Mouse (Mus musculus) CD4-positive, CD25-positive, alpha-beta regulatory T cell (primary cell): Measurements from ENCODE around the gene Pomgnt1. TPM values are rescaled to one million over a fixed set of nuclear protein-coding genes. Genes with fewer than 3 reads are reported as not detected.

Experiments used
- polyA plus RNA-seq: library from polyadenylated mRNA; unstranded; fragments of 100-300 nt; shearing (Covaris generic); gene quantifications from one replicate; pipeline ENCODE4 v1.2.1, GENCODE M21; 2017

The Pomgnt1 gene
- 53.9 TPM for polyA plus RNA-seq

DNA sequence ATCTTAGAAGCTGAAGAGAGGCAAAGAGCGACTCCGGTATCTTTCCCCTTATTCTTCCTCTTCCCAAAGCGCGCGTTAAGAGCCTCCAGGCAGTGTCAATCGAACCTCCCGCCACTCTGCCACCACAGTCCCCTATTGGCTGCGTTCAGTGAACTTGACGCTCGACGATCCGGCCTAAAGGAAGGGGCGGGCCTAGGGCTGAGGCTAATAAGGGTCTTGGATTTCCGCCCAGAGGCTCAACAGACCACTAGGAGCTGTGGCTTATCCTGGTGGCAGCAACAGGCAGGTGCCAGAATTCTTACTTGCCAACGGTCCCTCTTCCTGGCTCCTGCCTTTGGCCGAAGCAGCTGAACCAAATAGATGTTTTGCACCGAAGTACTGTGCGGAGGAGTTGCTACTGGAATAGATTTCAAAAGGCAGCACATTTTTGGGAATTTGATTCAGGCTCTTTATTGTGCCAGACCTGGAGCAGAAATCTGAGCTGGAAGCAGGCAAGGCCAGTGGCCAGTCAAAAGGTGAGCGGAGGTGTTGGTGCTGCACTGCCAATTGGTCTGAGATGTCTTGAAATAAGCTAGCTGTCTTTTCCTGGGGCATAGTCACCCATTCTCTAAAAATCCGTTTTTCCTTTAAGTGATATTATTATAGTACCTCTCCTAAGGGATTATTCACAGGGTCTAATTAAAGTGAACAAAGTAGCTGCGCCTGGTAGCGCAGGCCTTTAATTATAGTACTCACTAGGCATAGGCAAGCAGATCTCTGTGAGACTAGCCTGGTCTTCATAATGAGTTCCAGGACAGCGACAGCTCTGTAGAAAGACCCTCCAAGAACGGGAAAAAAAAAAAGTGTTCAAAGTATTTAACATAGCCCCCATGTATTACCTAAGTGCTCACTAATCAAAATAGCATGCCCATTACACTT, at the start of gene Pomgnt1, which contains the start of gene Rad54l:
Gene Pomgnt1 (plus strand): TSS at position 239 of the 918 bp plus-strand sequence.
Gene Rad54l (minus strand): TSS at position 89 of the 918 bp plus-strand sequence.

DNA sequence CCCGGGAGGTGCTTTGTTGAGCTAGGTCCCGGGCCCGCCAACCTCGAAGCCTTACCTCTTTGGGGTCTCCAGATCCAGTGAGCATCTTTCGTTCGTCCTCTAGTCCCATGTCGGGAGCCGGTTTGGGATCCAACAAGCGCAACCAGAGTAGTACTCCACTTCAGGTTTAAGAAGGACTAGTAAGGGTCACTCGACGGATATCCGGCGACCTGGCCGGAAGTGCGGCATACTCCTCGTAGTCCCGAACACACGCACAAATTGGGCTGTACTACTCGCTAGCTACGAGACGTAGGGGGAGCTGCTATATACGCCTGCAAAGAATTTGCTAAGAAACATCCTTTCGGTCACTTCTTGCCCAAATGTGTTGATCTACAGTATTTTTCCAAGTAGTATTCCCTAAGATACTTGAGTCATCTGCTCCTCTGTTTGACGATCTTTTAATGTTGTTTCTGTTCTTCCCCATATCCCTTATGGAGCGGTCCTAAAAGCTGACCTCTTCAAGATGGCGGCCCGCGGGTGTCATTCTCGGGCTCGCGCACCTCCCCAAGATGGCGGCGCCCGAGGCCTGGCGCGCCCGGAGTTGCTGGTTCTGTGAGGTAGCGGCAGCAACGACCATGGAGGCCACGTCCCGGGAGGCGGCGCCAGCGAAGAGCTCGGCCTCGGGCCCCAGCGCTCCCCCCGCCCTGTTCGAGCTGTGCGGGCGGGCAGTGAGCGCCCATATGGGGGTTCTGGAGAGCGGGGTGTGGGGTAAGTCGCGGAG, 48.6 kb upstream of the Pomgnt1 start, which contains the start of the genes Uqcrh and Lrrc41:
Gene Uqcrh (minus strand): TSS at position 211 of the 760 bp plus-strand sequence.
Gene Lrrc41 (plus strand): TSS at position 409 of the 760 bp plus-strand sequence.

DNA sequence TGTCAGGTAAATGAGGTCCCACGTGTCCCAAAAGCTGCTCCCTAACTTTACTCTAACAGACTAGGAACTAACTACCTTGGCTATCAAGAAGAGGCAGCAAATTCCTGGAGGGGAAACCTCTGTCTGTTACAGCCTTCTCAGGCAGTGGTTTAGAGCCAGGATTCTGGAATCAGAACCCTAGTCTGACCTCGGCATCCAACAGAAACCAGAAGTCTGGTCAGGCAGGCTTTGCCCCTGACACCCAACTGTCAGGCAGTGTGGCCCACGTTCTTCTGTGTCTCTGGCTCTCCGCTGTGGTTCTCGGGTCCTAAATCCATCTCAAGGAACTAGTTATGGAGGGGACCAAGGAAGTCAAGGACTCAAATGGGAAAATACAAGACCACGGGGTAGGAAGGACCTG, 27.6 kb downstream of the Pomgnt1 start, which contains the start of gene Lurap1:
Gene Lurap1 (minus strand): TSS at position 101 of the 400 bp plus-strand sequence.

GRCm38 (mm10) chr4:116167404-116167803, 43.8 kb downstream of the Pomgnt1 start, which contains the start of gene Tspan1:
Gene Tspan1, minus strand, starts transcription at chr4:116167601.

GRCm38 (mm10) chr4:116173072-116173471, 49.4 kb downstream of the Pomgnt1 start, which contains the start of the genes 1700042G07Rik and Gm49337:
Gene 1700042G07Rik, plus strand, starts transcription at chr4:116173372.
Gene Gm49337, plus strand, starts transcription at chr4:116173384.

Other genes with a start within 250 kb of the Pomgnt1 start
- not detected for gene Kncn, start 239.4 kb upstream of the Pomgnt1 start, polyA plus RNA-seq
- gene 6430628N08Rik, start 233.2 kb upstream of the Pomgnt1 start, polyA plus RNA-seq = not detected
- not detected for gene Dmbx1, start 183.9 kb upstream of the Pomgnt1 start, polyA plus RNA-seq
- gene Faah, start 105.9 kb upstream of the Pomgnt1 start, polyA plus RNA-seq = 130 TPM
- 34.9 TPM for gene Nsun4, start 70.0 kb upstream of the Pomgnt1 start, polyA plus RNA-seq
- gene Uqcrh, start 48.8 kb upstream of the Pomgnt1 start, polyA plus RNA-seq = 446 TPM
- 40.3 TPM for gene Lrrc41, start 48.6 kb upstream of the Pomgnt1 start, polyA plus RNA-seq
- gene Rad54l, start 150 bp upstream of the Pomgnt1 start, polyA plus RNA-seq = 2.9 TPM
- gene Lurap1, start 27.5 kb downstream of the Pomgnt1 start, polyA plus RNA-seq = 0.17 TPM
- gene Tspan1, start 43.8 kb downstream of the Pomgnt1 start, polyA plus RNA-seq = not detected
- gene 1700042G07Rik, start 49.5 kb downstream of the Pomgnt1 start, polyA plus RNA-seq = not detected
- not detected for gene Gm49337, start 49.5 kb downstream of the Pomgnt1 start, polyA plus RNA-seq
- 5.7 TPM for gene Pik3r3, start 97.8 kb downstream of the Pomgnt1 start, polyA plus RNA-seq